Mouse (Mus musculus) limb, embryonic 10.5 days (tissue): ENCODE results near the gene Adamtsl5. TPM values are rescaled to one million over a fixed set of nuclear protein-coding genes. Genes with fewer than 3 reads are reported as not detected.

ENCODE experiments used
- DNase-seq: peaks from one replicate; pipeline ENCODE4 v3.0.0-alpha.2; 2017; ENCODE audit warnings: low spot score
- H3K27ac ChIP-seq: fragments of 300-500 bp; sonication (generic); 2 replicates; pipeline ENCODE4 v1.5.1; 2016; ENCODE audit warnings: mild to moderate bottlenecking
- H3K27me3 ChIP-seq: fragments of 300-500 bp; sonication (generic); 2 replicates; pipeline ENCODE4 v1.6.1; 2016; ENCODE audit warnings: low read depth, mild to moderate bottlenecking; ENCODE audit not compliant: poor library complexity, severe bottlenecking
- H3K36me3 ChIP-seq: fragments of 300-500 bp; sonication (generic); 2 replicates; pipeline ENCODE4 v1.6.1; 2016; ENCODE audit warnings: mild to moderate bottlenecking, moderate library complexity
- H3K4me1 ChIP-seq: fragments of 300-500 bp; sonication (generic); 2 replicates; pipeline ENCODE4 v1.6.1; 2016
- H3K4me3 ChIP-seq: fragments of 300-500 bp; sonication (generic); 2 replicates; pipeline ENCODE4 v1.5.1; 2016; ENCODE audit warnings: mild to moderate bottlenecking, moderate library complexity
- H3K9me3 ChIP-seq: fragments of 300-500 bp; sonication (generic); replicated peaks from 2 replicates; pipeline ENCODE4 v1.6.1; 2016; ENCODE audit warnings: mild to moderate bottlenecking
- WGBS: fragments of 180-500 bp; shearing (Covaris S2); methylation state at CpG from one replicate; pipeline ENCODE4 v1.1.7; 2016; 5-methylcytosine and 5-hydroxymethylcytosine counted together
- polyA plus RNA-seq: library from polyadenylated mRNA; unstranded; fragments of >200 nt; fragmentation: Nextera tagmentation; extraction: Ambion mirVana; gene quantifications from 2 replicates; pipeline ENCODE4 v1.2.1, GENCODE M21; 2016

Gene Adamtsl5
- polyA plus RNA-seq, 1 experiment from 2014 or later = 0.39 TPM

DNA sequence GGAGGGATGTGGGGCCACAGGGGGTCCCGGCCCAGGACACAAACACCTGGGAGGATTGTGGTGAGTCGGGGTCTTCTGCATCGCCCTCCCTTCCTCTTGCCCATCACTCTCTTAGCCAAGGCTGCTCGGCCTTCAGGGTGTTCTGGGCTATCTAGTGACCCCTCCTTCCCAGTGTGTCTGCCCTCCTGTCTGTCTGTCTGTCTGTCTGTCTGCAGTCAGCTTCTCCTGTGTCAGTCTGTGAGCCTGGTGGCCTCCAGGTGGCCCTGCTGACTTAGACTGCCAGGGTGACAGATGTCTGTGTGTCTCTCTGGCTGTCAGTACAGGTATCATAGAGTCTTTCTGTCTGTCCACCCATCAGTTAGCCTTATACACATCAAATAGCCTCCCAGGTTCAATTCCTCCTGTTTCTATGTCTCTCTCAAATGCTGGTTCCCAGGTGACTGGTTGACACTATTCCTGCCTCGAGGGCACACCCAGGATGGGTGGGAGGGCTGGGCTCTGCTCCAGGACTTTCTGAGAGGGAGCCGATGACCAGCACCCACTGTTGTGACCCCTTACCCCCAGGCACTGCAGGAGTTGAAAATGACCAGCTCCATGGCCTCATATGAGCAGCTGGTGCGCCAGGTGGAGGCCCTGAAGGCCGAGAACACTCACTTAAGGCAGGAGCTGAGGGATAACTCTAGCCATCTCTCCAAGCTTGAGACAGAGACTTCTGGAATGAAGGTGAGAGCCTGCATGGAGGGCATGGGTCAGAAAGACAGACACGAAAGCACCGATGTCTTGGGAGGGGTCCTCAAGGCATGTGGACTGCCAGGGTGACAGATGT lies 46.7 kb downstream of the Adamtsl5 start:
- Histone ChIP-seq H3K9me3 (no peaks in the 10 kb centered on the region), H3K27ac (no peak overlapping the region), H3K4me3 (0 out of 2 replicates have a peak overlapping the region, but pooled peaks have one; percentile 3), H3K27me3 (peaks cover 100% of the 10 kb centered on the region), H3K36me3 (0 out of 2 replicates have a peak, but pooled peaks cover 3% of the 10 kb centered on the region), H3K4me1 (peaks cover 36% of the 10 kb centered on the region)
- WGBS = 73% methylated on average over 10 of the region's 10 CpGs
- no peak for DNase-seq

DNA sequence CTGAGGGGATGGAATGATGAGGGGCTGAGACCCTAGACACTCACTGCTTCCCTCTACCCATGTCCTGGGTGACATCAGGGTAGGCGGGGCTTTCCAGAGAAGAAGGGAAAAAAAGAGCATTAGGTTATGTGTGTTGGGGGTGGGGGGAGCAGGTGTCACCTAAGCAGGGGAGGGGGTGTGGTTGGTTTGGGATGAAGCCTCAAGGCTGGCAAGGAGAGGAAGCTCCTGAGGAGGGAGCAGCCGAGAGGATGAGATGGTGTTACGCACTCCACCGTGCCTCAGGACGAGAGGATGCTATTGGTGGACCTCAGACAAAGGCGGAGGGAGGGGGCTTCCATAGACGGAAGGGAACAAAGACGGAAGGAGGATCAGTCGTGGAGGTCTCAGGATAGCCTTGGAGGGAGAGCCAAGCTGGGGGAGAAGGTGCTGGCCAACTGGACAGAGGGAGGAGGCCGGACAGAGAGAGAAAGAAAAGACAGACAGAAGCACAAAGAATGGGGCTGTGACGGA lies 47.5 kb downstream of the Adamtsl5 start:
- no peaks in the 10 kb centered on the region for H3K9me3 ChIP-seq
- H3K4me3 ChIP-seq = 0 out of 2 replicates have a peak overlapping the region, but pooled peaks have one; percentile 3
- DNase-seq = no peak
- H3K36me3 ChIP-seq = 0 out of 2 replicates have a peak, but pooled peaks cover 3% of the 10 kb centered on the region
- WGBS = 29% methylated on average over 11 of the region's 11 CpGs
- peaks cover 44% of the 10 kb centered on the region for H3K4me1 ChIP-seq
- H3K27ac ChIP-seq = no peak overlapping the region
- H3K27me3 ChIP-seq = peaks cover 96% of the 10 kb centered on the region

DNA sequence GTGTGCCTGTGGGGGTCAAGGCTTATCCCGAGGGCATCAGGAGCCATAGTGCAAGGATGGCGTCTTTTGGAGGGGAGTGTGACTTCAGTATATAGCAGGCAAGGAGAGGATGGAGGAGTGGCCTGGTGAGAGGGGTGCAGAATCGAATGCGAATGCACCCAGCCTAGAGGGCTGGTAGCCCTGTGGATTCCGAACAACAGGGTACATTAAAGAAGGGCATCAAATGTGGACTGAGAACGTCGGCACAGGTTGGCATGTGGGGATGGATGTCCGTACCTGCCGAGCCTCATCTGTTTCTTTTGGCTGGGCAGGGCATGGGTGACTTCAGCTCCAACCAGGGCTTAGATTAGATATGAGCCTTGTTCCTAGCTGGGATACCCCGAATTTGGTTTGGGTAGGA lies 48.4 kb downstream of the Adamtsl5 start:
- Histone ChIP-seq H3K9me3 (no peaks in the 10 kb centered on the region), H3K27me3 (peaks cover 87% of the 10 kb centered on the region), H3K36me3 (peaks cover 7% of the 10 kb centered on the region), H3K27ac (no peak overlapping the region), H3K4me1 (peaks cover 51% of the 10 kb centered on the region), H3K4me3 (peak overlapping the region; percentile 56)
- no peak for DNase-seq
- 46% methylated on average over 10 of the region's 10 CpGs for WGBS

GRCm38 (mm10) chr10:80299301-80299700 lies 48.9 kb downstream of the Adamtsl5 start:
- Histone ChIP-seq H3K9me3 (no peaks in the 10 kb centered on the region), H3K27ac (peak overlapping the region; percentile 84), H3K36me3 (peaks cover 12% of the 10 kb centered on the region), H3K4me3 (peak overlapping the region; percentile 56), H3K27me3 (peaks cover 82% of the 10 kb centered on the region), H3K4me1 (peaks cover 52% of the 10 kb centered on the region)
- no peak for DNase-seq
- WGBS = 6% methylated on average over 15 of the region's 15 CpGs

GRCm38 (mm10) chr10:80298571-80299281 lies 49.5 kb downstream of the Adamtsl5 start:
- H3K27ac ChIP-seq = peak overlapping the region; percentile 84
- 5% methylated on average over 26 of the region's 26 CpGs for WGBS
- peaks cover 18% of the 10 kb centered on the region for H3K36me3 ChIP-seq
- peak overlapping the region; percentile 56 for H3K4me3 ChIP-seq
- peaks cover 76% of the 10 kb centered on the region for H3K27me3 ChIP-seq
- H3K4me1 ChIP-seq = peaks cover 58% of the 10 kb centered on the region
- no peaks in the 10 kb centered on the region for H3K9me3 ChIP-seq
- DNase-seq = peak; percentile 89

DNA sequence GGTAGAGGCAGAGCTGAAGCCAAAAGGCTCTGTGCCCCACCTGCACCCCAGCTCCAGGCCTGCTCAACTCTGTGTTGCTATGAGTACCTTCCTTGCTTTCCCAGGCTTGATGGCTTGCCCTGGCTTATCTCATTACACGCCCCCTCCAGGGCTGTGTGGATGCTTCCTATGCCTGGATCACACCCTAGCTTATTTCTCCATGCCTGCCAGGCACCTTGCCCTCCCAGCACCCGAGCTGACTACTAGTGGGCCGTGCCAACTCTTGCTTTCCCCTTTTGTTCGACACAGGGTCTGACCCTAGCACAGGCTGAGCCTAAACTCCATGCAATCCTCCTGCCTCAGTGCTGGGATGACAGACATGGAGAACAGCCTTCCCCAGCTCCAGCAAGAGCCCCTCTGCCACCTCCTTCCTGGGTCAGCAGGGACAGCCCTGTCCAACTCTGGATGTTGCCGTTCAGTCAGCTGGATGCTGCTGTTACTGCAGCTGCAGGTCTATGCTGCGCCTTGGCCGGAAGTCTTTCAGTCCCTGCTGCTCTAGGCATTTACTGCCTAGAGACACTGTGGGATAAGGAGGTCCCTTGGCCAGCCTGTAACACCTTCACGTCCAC lies 50.6 kb downstream of the Adamtsl5 start:
- Histone ChIP-seq H3K36me3 (peaks cover 25% of the 10 kb centered on the region), H3K27me3 (peaks cover 65% of the 10 kb centered on the region), H3K4me1 (peaks cover 64% of the 10 kb centered on the region), H3K9me3 (no peaks in the 10 kb centered on the region), H3K4me3 (no peak overlapping the region), H3K27ac (no peak overlapping the region)
- WGBS = 72% methylated on average over 8 of the region's 8 CpGs
- DNase-seq = no peak

DNA sequence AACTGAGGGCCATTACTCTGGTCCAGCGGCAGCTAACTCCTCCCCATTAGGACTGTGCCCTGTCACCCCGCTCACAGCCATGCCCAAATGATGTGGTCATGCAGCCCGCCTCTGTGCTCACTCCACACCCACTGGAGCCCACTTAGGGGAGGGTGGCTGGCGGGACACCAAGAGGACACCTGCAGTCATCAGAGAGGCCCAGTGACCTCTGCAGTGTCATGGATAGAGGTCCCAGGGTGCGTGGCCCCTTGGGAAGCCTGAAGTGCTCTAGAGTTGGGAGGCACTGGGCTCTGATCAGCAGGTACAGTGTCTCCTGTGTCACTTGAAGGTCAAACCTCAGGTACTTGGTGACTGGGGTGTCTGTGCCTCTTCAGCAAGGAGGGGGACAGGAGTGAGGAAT lies 51.4 kb downstream of the Adamtsl5 start:
- peaks cover 22% of the 10 kb centered on the region for H3K36me3 ChIP-seq
- no peak overlapping the region for H3K4me3 ChIP-seq
- no peaks in the 10 kb centered on the region for H3K9me3 ChIP-seq
- no peak overlapping the region for H3K27ac ChIP-seq
- 85% methylated on average over 5 of the region's 5 CpGs for WGBS
- DNase-seq = no peak
- peaks cover 57% of the 10 kb centered on the region for H3K27me3 ChIP-seq
- H3K4me1 ChIP-seq = peaks cover 60% of the 10 kb centered on the region

DNA sequence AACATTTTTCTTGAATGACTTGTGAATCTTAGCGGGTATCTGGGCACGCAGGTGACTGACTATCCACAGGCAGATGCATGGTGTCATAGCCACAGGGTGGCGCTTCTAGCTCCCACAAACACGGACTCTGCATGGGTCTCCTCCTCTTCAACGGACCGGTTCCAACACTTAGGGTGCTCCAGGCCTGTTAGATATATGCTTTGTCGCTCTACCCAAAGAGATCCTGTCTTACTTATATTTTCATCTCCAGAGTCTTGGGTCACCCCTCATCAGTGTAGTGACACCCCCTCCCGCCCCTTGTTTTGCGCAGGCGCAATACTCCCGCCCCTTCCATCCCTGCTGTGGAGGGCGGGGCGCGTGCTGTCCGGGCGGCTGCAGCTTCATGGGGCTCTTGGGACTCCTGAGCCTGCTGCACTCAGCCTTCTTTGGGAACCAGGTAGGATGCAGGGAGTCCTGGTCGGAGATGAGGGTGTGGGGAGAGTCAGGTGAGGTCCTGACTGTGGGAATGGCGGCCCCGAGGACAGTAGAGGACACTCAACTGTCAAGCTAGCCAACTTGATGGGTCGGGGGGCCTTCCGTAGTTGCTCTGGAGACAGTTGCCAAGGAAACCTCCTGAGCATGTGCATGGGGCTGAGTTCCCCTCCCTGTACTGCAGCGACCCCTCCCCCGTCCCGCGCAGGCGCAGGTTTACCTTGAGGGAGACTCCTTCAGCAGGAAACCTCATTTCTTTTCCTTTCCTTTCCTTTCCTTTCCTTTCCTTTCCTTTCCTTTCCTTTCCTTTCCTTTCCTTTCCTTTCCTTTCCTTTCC lies 52.4 kb downstream of the Adamtsl5 start, which contains the start of gene Apc2:
TSS of gene Apc2 (plus strand) at position 360 of the 808 bp plus-strand sequence.
- DNase-seq = peak; percentile 78
- Histone ChIP-seq H3K36me3 (peaks cover 22% of the 10 kb centered on the region), H3K4me3 (peak within 1 kb of the TSS; percentile 50), H3K27ac (peak within 1 kb of the TSS; percentile 66; the same call in 1 of the 2 replicates), H3K4me1 (peaks cover 58% of the 10 kb centered on the region), H3K27me3 (peaks cover 47% of the 10 kb centered on the region), H3K9me3 (no peaks in the 10 kb centered on the region)
- 2% methylated on average over 26 of the region's 26 CpGs for WGBS

GRCm38 (mm10) chr10:80294788-80295303 lies 53.4 kb downstream of the Adamtsl5 start:
- Histone ChIP-seq H3K4me1 (peaks cover 58% of the 10 kb centered on the region), H3K27ac (no peak overlapping the region), H3K36me3 (peaks cover 22% of the 10 kb centered on the region), H3K9me3 (no peaks in the 10 kb centered on the region), H3K27me3 (peaks cover 37% of the 10 kb centered on the region), H3K4me3 (peak overlapping the region; percentile 83; the same call in 1 of the 2 replicates)
- 41% methylated on average over 7 of the region's 7 CpGs for WGBS
- DNase-seq = no peak

DNA sequence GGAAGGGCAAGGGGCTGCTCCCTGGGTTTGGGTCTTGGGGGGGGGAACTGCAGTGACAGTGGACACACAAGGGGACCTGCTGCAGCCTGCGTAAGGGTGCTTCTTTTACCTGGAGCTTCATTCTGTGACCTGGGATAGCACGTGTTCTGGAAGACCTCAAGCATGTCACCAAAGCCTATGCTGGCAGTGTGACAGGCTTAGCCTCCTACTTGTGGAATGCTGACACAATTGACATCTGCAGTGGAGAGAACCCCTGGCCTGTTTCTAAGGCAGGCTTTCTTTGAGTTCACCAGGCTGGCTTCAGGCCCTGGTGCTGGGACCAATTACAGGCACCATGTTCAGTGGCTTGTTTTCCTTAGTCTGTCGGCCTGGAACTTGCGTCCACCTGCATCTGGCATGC lies 53.9 kb downstream of the Adamtsl5 start:
- Histone ChIP-seq H3K27me3 (peaks cover 32% of the 10 kb centered on the region), H3K4me1 (peaks cover 55% of the 10 kb centered on the region), H3K36me3 (peaks cover 24% of the 10 kb centered on the region), H3K9me3 (no peaks in the 10 kb centered on the region), H3K4me3 (peak overlapping the region; percentile 83), H3K27ac (no peak overlapping the region)
- 77% methylated on average over 4 of the region's 4 CpGs for WGBS
- DNase-seq = no peak

GRCm38 (mm10) chr10:80293325-80293724 lies 54.9 kb downstream of the Adamtsl5 start:
- DNase-seq = no peak
- no peaks in the 10 kb centered on the region for H3K9me3 ChIP-seq
- 29% methylated on average over 14 of the region's 14 CpGs for WGBS

More at GRCm38 (mm10) chr10:80293325-80293724, 54.9 kb downstream of the Adamtsl5 start:
- Histone ChIP-seq H3K4me1 (peaks cover 47% of the 10 kb centered on the region), H3K27ac (peak overlapping the region; percentile 98), H3K36me3 (peaks cover 34% of the 10 kb centered on the region), H3K27me3 (peaks cover 22% of the 10 kb centered on the region), H3K4me3 (peak overlapping the region; percentile 83)
